Mouse (Mus musculus): ENCODE measurements around the gene Hist1h3f. TPM values are rescaled to one million over a fixed set of nuclear protein-coding genes. Genes with fewer than 3 reads are reported as not detected.
A peak's percentile ranks its signal among the peaks of the same experiment; 100 is the strongest.
"Not testable (repeated sequence)": the region's sequence is repeated elsewhere in the genome, so short reads cannot be mapped to it uniquely, and the experiment has no call there.

The Hist1h3f gene
- polyA plus RNA-seq, 1 experiment from 2014 or later = 1.6 TPM

- Histone ChIP-seq H3K9me3 (replicated peaks) (no peaks in the 10 kb centered on the region), H3K4me3 (peak overlapping the region; percentile 60), H3K27ac (peak overlapping the region; percentile 99), H3K4me2 (peak overlapping the region; percentile 79), H3K27me3 (replicated peaks) (no peaks in the 10 kb centered on the region), H3K9ac (peak overlapping the region; percentile 90), H3K4me1 (peaks cover 53% of the 10 kb centered on the region), H3K36me3 (no peaks in the 10 kb centered on the region)
- peak; percentile 55 for ATAC-seq
- 1% methylated on average over 18 of the region's 18 CpGs for WGBS (ENCODE audit: insufficient replicate concordance)
These were observed 12.1 kb downstream of the Hist1h3f start for GRCm38 (mm10) chr13:23555839-23556416.

DNA sequence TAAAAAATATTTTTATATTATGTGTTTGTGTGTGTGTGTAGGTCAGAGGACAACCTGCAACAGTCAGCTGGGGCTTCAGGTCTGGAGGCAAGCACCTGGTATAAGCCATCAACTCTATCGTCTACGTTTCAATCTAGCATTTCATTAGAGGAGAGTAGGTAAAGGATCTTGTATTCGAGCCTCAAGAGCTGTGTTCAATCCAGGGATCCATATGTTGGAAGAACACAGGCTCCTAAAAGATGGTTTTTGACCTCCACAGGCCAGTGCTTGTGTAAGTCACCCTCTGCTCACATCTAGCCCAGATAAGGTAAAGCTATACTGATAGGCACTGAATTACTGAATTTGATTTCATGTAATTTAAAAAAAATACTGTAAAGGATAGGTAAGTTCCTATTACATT is 13.1 kb downstream of the Hist1h3f start:
- peak overlapping the region; percentile 60 for H3K4me3 ChIP-seq
- WGBS (ENCODE audit: insufficient replicate concordance) = 59% methylated on average over 3 of the region's 3 CpGs

DNA sequence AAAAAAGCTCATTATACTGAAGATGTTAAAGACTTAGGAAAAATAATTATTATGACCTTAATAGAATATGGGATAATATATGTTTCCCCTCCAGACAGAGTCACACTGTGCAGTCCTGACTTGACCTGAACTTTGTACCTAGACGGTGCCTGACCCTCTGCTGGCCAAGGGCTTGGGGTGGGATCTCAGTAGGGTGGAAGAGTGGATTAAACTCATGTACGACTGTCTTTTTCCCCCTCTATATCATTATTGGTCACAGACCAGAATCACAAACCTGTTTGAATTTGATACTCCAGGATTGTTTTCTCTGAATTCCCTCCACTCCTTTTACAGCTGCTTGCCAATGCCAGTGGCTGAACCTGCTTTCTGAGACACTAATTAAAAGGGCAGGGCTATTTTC is 16.8 kb downstream of the Hist1h3f start:
- Histone ChIP-seq H3K4me3 (peak overlapping the region; percentile 29; the same call in 1 of the 2 replicates), H3K27ac (peak overlapping the region; percentile 85), H3K9ac (peak overlapping the region; percentile 61), H3K4me1 (peaks cover 52% of the 10 kb centered on the region), H3K4me2 (peak overlapping the region; percentile 58)
- not testable (repeated sequence) for H3K36me3 ChIP-seq; H3K27me3 ChIP-seq (replicated peaks); H3K9me3 ChIP-seq (replicated peaks); ATAC-seq
- 29% methylated on average over 2 of the region's 2 CpGs for WGBS (ENCODE audit: insufficient replicate concordance)

More for the DNA sequence above, 13.1 kb downstream of the Hist1h3f start:
- Histone ChIP-seq H3K36me3 (no peaks in the 10 kb centered on the region), H3K9ac (peak overlapping the region; percentile 90), H3K4me1 (peaks cover 48% of the 10 kb centered on the region), H3K9me3 (replicated peaks) (no peaks in the 10 kb centered on the region), H3K4me2 (peak overlapping the region; percentile 79), H3K27me3 (replicated peaks) (no peaks in the 10 kb centered on the region), H3K27ac (peak overlapping the region; percentile 99)
- ATAC-seq = no peak

- 0% methylated on average over 2 of the region's 5 CpGs for WGBS (ENCODE audit: insufficient replicate concordance)
- not testable (repeated sequence) for ATAC-seq
These were observed 17.7 kb downstream of the Hist1h3f start for GRCm38 (mm10) chr13:23561531-23561882.

GRCm38 (mm10) chr13:23561883-23562659 is 18.2 kb downstream of the Hist1h3f start, which contains the start of gene Hist1h3e:
Gene Hist1h3e, minus strand, starts transcription at chr13:23562369.
- H3K27me3 ChIP-seq (replicated peaks); H3K36me3 ChIP-seq; H3K9me3 ChIP-seq (replicated peaks): not testable (repeated sequence)
- Histone ChIP-seq H3K4me1 (peaks cover 49% of the 10 kb centered on the region), H3K27ac (peak within 1 kb of the TSS; percentile 99), H3K9ac (peak within 1 kb of the TSS; percentile 77), H3K4me2 (peak within 1 kb of the TSS; percentile 82), H3K4me3 (peak within 1 kb of the TSS; percentile 53)
- 0% methylated on average over 57 of the region's 67 CpGs for WGBS (ENCODE audit: insufficient replicate concordance)
- peak; percentile 93 for ATAC-seq

More at GRCm38 (mm10) chr13:23561531-23561882, 17.7 kb downstream of the Hist1h3f start:
- H3K4me3 ChIP-seq = peak overlapping the region; percentile 53
- H3K9me3 ChIP-seq (replicated peaks); H3K27me3 ChIP-seq (replicated peaks); H3K36me3 ChIP-seq: not testable (repeated sequence)
- H3K27ac ChIP-seq = peak overlapping the region; percentile 99
- H3K9ac ChIP-seq = peak overlapping the region; percentile 71
- H3K4me1 ChIP-seq = peaks cover 52% of the 10 kb centered on the region
- H3K4me2 ChIP-seq = peak overlapping the region; percentile 82

DNA sequence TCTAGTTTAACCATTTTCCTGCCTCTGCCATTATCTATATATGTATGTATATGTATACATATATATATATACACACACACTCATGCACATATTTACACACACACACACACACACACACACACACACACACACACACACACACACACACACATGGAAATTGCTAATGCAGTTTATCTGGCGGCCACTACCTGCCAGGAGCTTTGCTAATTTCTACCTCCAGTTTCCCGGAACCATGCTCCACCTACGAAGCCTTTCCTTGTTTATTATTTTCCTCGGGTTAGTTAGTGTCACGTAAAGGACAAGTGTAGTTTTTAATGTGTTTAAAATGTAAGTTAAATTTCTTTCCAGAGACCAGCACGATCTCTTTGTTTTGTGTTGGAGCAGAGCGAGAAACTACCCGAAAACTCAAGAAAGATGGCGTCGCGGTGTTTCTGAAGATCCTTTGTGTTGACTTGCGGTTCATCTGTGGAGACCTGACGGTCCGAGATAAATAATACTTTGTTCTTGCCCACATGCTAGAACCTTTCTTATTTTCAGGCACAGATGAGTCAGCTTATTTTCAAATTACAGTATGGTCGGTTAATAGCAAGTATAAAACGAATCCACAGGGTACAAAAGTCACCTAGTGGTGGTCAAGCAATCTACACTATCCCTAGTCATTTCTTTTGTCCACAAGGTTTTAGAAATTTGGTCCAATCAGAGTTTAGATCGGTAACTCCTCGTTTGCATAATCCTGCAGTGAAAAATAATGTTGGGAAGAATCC is 19.0 kb downstream of the Hist1h3f start:
- Histone ChIP-seq H3K4me3 (peak overlapping the region; percentile 53), H3K36me3 (no peaks in the 10 kb centered on the region), H3K9ac (peak overlapping the region; percentile 77), H3K27me3 (replicated peaks) (no peaks in the 10 kb centered on the region), H3K27ac (peak overlapping the region; percentile 99), H3K9me3 (replicated peaks) (no peaks in the 10 kb centered on the region), H3K4me2 (peak overlapping the region; percentile 82), H3K4me1 (peaks cover 51% of the 10 kb centered on the region)
- no peak for ATAC-seq
- 5% methylated on average over 18 of the region's 18 CpGs for WGBS (ENCODE audit: insufficient replicate concordance)

DNA sequence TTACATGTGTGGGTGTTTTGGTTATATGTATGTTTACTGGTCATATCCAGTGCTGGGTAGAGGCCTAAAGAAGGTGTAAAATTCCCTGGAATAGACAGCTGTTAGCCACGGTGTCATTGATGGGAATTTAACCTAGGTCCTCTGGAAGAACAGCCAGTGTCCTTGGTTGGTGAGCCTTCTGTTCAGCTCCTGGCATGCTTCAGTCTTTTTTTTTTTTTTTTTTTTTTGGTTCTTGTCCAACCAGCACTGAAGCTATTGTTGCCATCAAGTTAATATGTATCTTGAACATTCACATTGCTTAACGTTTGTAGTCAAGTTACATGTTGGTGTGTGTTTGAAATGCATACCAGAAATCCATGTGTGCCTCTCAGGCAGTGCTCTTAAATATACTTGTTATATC is 20.6 kb downstream of the Hist1h3f start:
- Histone ChIP-seq H3K9ac (peak overlapping the region; percentile 31; the same call in 1 of the 2 replicates), H3K27me3 (replicated peaks) (no peaks in the 10 kb centered on the region), H3K36me3 (no peaks in the 10 kb centered on the region), H3K4me2 (no peak overlapping the region), H3K9me3 (replicated peaks) (no peaks in the 10 kb centered on the region), H3K4me3 (no peak overlapping the region), H3K4me1 (peaks cover 55% of the 10 kb centered on the region), H3K27ac (peak overlapping the region; percentile 99)
- WGBS (ENCODE audit: insufficient replicate concordance) = 79% methylated on average over 2 of the region's 2 CpGs
- no peak for ATAC-seq

- ATAC-seq; H3K36me3 ChIP-seq; H3K9me3 ChIP-seq (replicated peaks); H3K27me3 ChIP-seq (replicated peaks): not testable (repeated sequence)
- H3K27ac ChIP-seq = peak overlapping the region; percentile 99
- H3K9ac ChIP-seq = peak overlapping the region; percentile 75
- peaks cover 40% of the 10 kb centered on the region for H3K4me1 ChIP-seq
- 2% methylated on average over 27 of the region's 41 CpGs for WGBS (ENCODE audit: insufficient replicate concordance)
- H3K4me2 ChIP-seq = peak overlapping the region; percentile 79
- peak overlapping the region; percentile 44 for H3K4me3 ChIP-seq
These were observed 26.6 kb downstream of the Hist1h3f start for GRCm38 (mm10) chr13:23570261-23571021.

DNA sequence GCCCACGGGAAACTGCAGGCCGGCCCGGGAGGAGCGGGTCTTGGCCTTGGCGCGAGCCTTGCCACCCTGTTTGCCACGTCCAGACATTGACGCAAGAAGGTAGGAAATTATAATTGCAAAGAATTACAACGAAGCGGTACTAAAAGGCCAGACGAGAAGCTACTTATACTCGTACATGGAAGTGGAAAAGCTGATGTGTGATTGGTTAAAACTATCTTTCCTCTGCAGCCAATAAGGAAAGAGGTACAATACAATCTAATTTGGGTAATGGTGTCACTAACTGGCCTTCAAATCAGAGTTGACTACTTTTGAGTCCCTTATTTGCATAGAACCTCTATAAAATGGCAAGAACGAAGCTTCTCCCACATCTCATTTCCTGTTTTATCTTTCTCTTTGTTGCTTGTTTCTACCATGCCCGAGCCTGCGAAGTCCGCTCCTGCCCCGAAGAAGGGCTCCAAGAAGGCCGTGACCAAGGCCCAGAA is 27.2 kb downstream of the Hist1h3f start, which contains the start of the genes Hist1h2ae and Hist1h2bg:
Hist1h2ae (minus strand) TSS at position 199 of the 482 bp plus-strand sequence.
Hist1h2bg (plus strand) TSS at position 375 of the 482 bp plus-strand sequence.
- Histone ChIP-seq H3K36me3 (no peaks in the 10 kb centered on the region), H3K4me2 (peak within 1 kb of the TSS; percentile 79), H3K27me3 (replicated peaks) (no peaks in the 10 kb centered on the region), H3K27ac (peak within 1 kb of the TSS; percentile 99), H3K4me1 (peaks cover 35% of the 10 kb centered on the region), H3K9ac (peak within 1 kb of the TSS; percentile 85), H3K4me3 (peak within 1 kb of the TSS; percentile 58), H3K9me3 (replicated peaks) (no peaks in the 10 kb centered on the region)
- WGBS (ENCODE audit: insufficient replicate concordance) = under 1% methylated on average over 18 of the region's 18 CpGs
- ATAC-seq = peak; percentile 81

GRCm38 (mm10) chr13:23571504-23572217 is 27.8 kb downstream of the Hist1h3f start:
- peak overlapping the region; percentile 85 for H3K9ac ChIP-seq
- peak; percentile 6; the same call in 1 of the 2 replicates for ATAC-seq
- WGBS (ENCODE audit: insufficient replicate concordance) = under 1% methylated on average over 13 of the region's 34 CpGs
- not testable (repeated sequence) for H3K9me3 ChIP-seq (replicated peaks); H3K36me3 ChIP-seq; H3K27me3 ChIP-seq (replicated peaks)
- peaks cover 39% of the 10 kb centered on the region for H3K4me1 ChIP-seq
- peak overlapping the region; percentile 79 for H3K4me2 ChIP-seq
- H3K4me3 ChIP-seq = peak overlapping the region; percentile 58
- peak overlapping the region; percentile 99 for H3K27ac ChIP-seq

All from liver, embryonic 12.5 days (tissue).